8 mouse cellular contexts compared by ENCODE assay signal in genomic region chr14:99045378-99046030, GRCm38 (mm10). TPM values are rescaled to one million over a fixed set of nuclear protein-coding genes. Genes with fewer than 3 reads are reported as not detected.
DNase-seq lines count a peak whose midpoint lies in the region; ATAC-seq and TF ChIP-seq lines count a peak whose summit lies in the region.

No protein-coding gene starts in this region.

- H3K36me3 ChIP-seq in hindbrain, embryonic 16.5 days (ENCODE audit: control insufficient read depth, insufficient read depth, low read length): no peaks in the 10 kb centered on the region
- H3K36me3 ChIP-seq in lung, embryonic 16.5 days (ENCODE audit: control insufficient read depth, insufficient read depth, low read length): no peaks in the 10 kb centered on the region

- TF ChIP-seq CTCF in cortical plate, adult 2 months (IDR thresholded peaks at IDR 0.05; ENCODE audit: extremely low read depth, insufficient read depth, low read length): no peak

- no peak for TF ChIP-seq POLR2A in cortical plate, adult 2 months (IDR thresholded peaks at IDR 0.05; ENCODE audit: extremely low read depth, insufficient read depth, low read length)

- 0 out of 2 replicates have a peak overlapping the region, but pooled peaks have one; percentile 61 for H3K27ac ChIP-seq in cortical plate, adult 2 months (ENCODE audit: insufficient read depth, low read length)
- H3K27ac ChIP-seq in hindbrain, embryonic 16.5 days (ENCODE audit: low read depth, low read length): peak overlapping the region; percentile 86
- peak overlapping the region; percentile 94 for H3K27ac ChIP-seq in lung, embryonic 16.5 days (ENCODE audit: low read length)

- H3K4me3 ChIP-seq in cortical plate, adult 2 months (ENCODE audit: insufficient read depth, low read length): peak overlapping the region; percentile 77
- peak overlapping the region; percentile 98 for H3K4me3 ChIP-seq in hindbrain, embryonic 16.5 days (ENCODE audit: low read length)
- H3K4me3 ChIP-seq in lung, embryonic 16.5 days (ENCODE audit: low read length): peak overlapping the region; percentile 98

- peak; percentile 22 for ATAC-seq in cerebellum, adult (ENCODE audit: insufficient number of reproducible peaks, low FRiP score, low TSS enrichment)
- peak; percentile 2 for ATAC-seq in hindbrain, embryonic 16.5 days
- ATAC-seq in lung, embryonic 16.5 days (ENCODE audit: low read depth): peak; percentile 55

- no peaks in the 10 kb centered on the region for H3K9me3 ChIP-seq in hindbrain, embryonic 16.5 days (ENCODE audit: control insufficient read depth, low read length)
- no peaks in the 10 kb centered on the region for H3K9me3 ChIP-seq in lung, embryonic 16.5 days (ENCODE audit: control insufficient read depth, low read length)

- H3K4me1 ChIP-seq in cortical plate, adult 2 months (ENCODE audit: control insufficient read depth, insufficient read depth, low read length): peaks cover 6% of the 10 kb centered on the region
- H3K4me1 ChIP-seq in hindbrain, embryonic 16.5 days (ENCODE audit: control insufficient read depth, insufficient read depth, low read depth, low read length): peaks cover 24% of the 10 kb centered on the region
- H3K4me1 ChIP-seq in lung, embryonic 16.5 days (replicated peaks; ENCODE audit: control insufficient read depth, insufficient read depth, low read length): peaks cover 17% of the 10 kb centered on the region

- no peaks in the 10 kb centered on the region for H3K27me3 ChIP-seq in hindbrain, embryonic 16.5 days (replicated peaks; ENCODE audit: control insufficient read depth, insufficient read depth, low read length)
- no peaks in the 10 kb centered on the region for H3K27me3 ChIP-seq in lung, embryonic 16.5 days (ENCODE audit: control insufficient read depth, insufficient read depth, low read depth, low read length)

- under 1% methylated on average over 49 of the region's 70 CpGs for WGBS in hindbrain, embryonic 16.5 days
- whole genome bisulfite sequencing in lung, embryonic 16.5 days: under 1% methylated on average over 65 of the region's 70 CpGs

- peak overlapping the region; percentile 97 for H3K9ac ChIP-seq in hindbrain, embryonic 16.5 days (ENCODE audit: low read depth, low read length)
- H3K9ac ChIP-seq in lung, embryonic 16.5 days (ENCODE audit: low read length): peak overlapping the region; percentile 99

- DNase-seq in cerebellum, adult 11 months: no peak
- DNase-seq in A20 (ENCODE audit: low read depth, low spot score): peak; percentile 71
- DNase-seq in spleen, adult 12 weeks (ENCODE audit: low spot score): peak; percentile 46
- DNase-seq in thymus, postnatal 4 days: no peak

- H3K4me2 ChIP-seq in hindbrain, embryonic 16.5 days (ENCODE audit: low read length): peak overlapping the region; percentile 81
- peak overlapping the region; percentile 74 for H3K4me2 ChIP-seq in lung, embryonic 16.5 days (ENCODE audit: low read depth, low read length)

RNA-seq across cellular contexts. Expression of gene Mzt1, which starts 0.4 kb away (rescaled TPM):
- polyA plus RNA-seq in cortical plate, adult 2 months (2012; rRNA removed): 63.3 and 67.9 TPM in 2 replicates
- 88.4 and 92.7 TPM in 2 replicates for polyA plus RNA-seq in hindbrain, embryonic 16.5 days (2015; fragmentation: Nextera tagmentation; extraction: Ambion mirVana)
- 63.5 and 68.2 TPM in 2 replicates for polyA plus RNA-seq in lung, embryonic 16.5 days (2015; fragmentation: Nextera tagmentation; extraction: Ambion mirVana)

RNA-seq across cellular contexts. Expression of gene Bora, which starts 0.5 kb away (rescaled TPM):
- polyA plus RNA-seq in cortical plate, adult 2 months (2012; rRNA removed): 3.5 and 4.0 TPM in 2 replicates
- polyA plus RNA-seq in hindbrain, embryonic 16.5 days (2015; fragmentation: Nextera tagmentation; extraction: Ambion mirVana): 14.4 and 15.3 TPM in 2 replicates
- 71.3 and 72.4 TPM in 2 replicates for polyA plus RNA-seq in lung, embryonic 16.5 days (2015; fragmentation: Nextera tagmentation; extraction: Ambion mirVana)

RNA-seq across cellular contexts. Expression of gene Rpl36a-ps1, which starts 51.4 kb away (rescaled TPM):
- polyA plus RNA-seq in cortical plate, adult 2 months (2012; rRNA removed): 2.4 and 4.3 TPM in 2 replicates
- 0.81 and 1.1 TPM in 2 replicates for polyA plus RNA-seq in hindbrain, embryonic 16.5 days (2015; fragmentation: Nextera tagmentation; extraction: Ambion mirVana)
- 1.7 and 5.7 TPM in 2 replicates for polyA plus RNA-seq in lung, embryonic 16.5 days (2015; fragmentation: Nextera tagmentation; extraction: Ambion mirVana)

RNA-seq across cellular contexts. Expression of gene Pibf1, which starts 53.7 kb away (rescaled TPM):
- 6.9 and 8.8 TPM in 2 replicates for polyA plus RNA-seq in cortical plate, adult 2 months (2012; rRNA removed)
- 16.3 and 17.0 TPM in 2 replicates for polyA plus RNA-seq in hindbrain, embryonic 16.5 days (2015; fragmentation: Nextera tagmentation; extraction: Ambion mirVana)
- 17.5 and 19.9 TPM in 2 replicates for polyA plus RNA-seq in lung, embryonic 16.5 days (2015; fragmentation: Nextera tagmentation; extraction: Ambion mirVana)

RNA-seq across cellular contexts. Expression of gene Dis3, which starts 54.1 kb away (rescaled TPM):
- 12.5 and 12.6 TPM in 2 replicates for polyA plus RNA-seq in cortical plate, adult 2 months (2012; rRNA removed)
- polyA plus RNA-seq in hindbrain, embryonic 16.5 days (2015; fragmentation: Nextera tagmentation; extraction: Ambion mirVana): 19.8 and 21.2 TPM in 2 replicates
- 24.1 and 26.9 TPM in 2 replicates for polyA plus RNA-seq in lung, embryonic 16.5 days (2015; fragmentation: Nextera tagmentation; extraction: Ambion mirVana)

Comparison
In these comparisons a context has a peak if more than half of its experiments do, and no peak if none do; other contexts are left out.
1. ATAC-seq: peak in every context shown above with its lines; median percentile 55 in lung, embryonic 16.5 days; 22 in cerebellum, adult; 2 in hindbrain, embryonic 16.5 days.
2. DNase-seq: peak in A20 (single experiment) and spleen, adult 12 weeks (single experiment); none in cerebellum, adult 11 months (single experiment) and thymus, postnatal 4 days (single experiment).
3. Peak in every context shown above with its lines, with median percentiles within 50 percentile points of each other: H3K27ac ChIP-seq and H3K4me3 ChIP-seq.